Mouse (Mus musculus) neural tube, embryonic 12.5 days (tissue): ENCODE data around the gene Tbc1d16. TPM values are rescaled to one million over a fixed set of nuclear protein-coding genes. Genes with fewer than 3 reads are reported as not detected.

Experiments
- microRNA-seq: library from miRNA; unstranded; fragments of <30 nt; microRNA quantifications from one replicate; pipeline ENCODE4, GENCODE M21; 2017
- polyA plus RNA-seq: library from polyadenylated mRNA; unstranded; fragments of >200 nt; fragmentation: Nextera tagmentation; extraction: Ambion mirVana; gene quantifications from 2 replicates; pipeline ENCODE4 v1.2.1, GENCODE M21; 2016

Gene Tbc1d16
- polyA plus RNA-seq, 1 experiment from 2014 or later = 26.0 TPM

Small RNAs within 50 kb of the gene (microRNA-seq; reads per million reads assigned to microRNA genes)
- gene Mir6934 = 3.7 reads per million, percentile 10 among the genes with 10 or more reads in this experiment

Other genes with a start within 250 kb of the Tbc1d16 start
- gene Enpp7, start 240.3 kb downstream of the Tbc1d16 start, polyA plus RNA-seq = not detected in 2 replicates
- 46.6 and 47.6 TPM in 2 replicates for gene Cbx2, start 205.5 kb downstream of the Tbc1d16 start, polyA plus RNA-seq
- 8.6 and 9.9 TPM in 2 replicates for gene Cbx8, start 187.5 kb downstream of the Tbc1d16 start, polyA plus RNA-seq
- gene Cbx4, start 142.3 kb downstream of the Tbc1d16 start, polyA plus RNA-seq = 12.5 and 12.7 TPM in 2 replicates
- 11.5 and 18.0 TPM in 2 replicates for gene Ccdc40, start 73 bp upstream of the Tbc1d16 start, polyA plus RNA-seq
- gene Gaa, start 39.4 kb upstream of the Tbc1d16 start, polyA plus RNA-seq = 40.9 and 43.0 TPM in 2 replicates
- gene Eif4a3, start 71.6 kb upstream of the Tbc1d16 start, polyA plus RNA-seq = 311 and 324 TPM in 2 replicates
- gene Card14, start 79.3 kb upstream of the Tbc1d16 start, polyA plus RNA-seq = 0.06 and 0.15 TPM in 2 replicates
- 3.8 and 5.2 TPM in 2 replicates for gene Sgsh, start 127.0 kb upstream of the Tbc1d16 start, polyA plus RNA-seq
- gene Slc26a11, start 127.1 kb upstream of the Tbc1d16 start, polyA plus RNA-seq = 5.0 TPM in 2 replicates
- 1.5 and 1.6 TPM in 2 replicates for gene Rnf213, start 164.6 kb upstream of the Tbc1d16 start, polyA plus RNA-seq